Mouse (Mus musculus): ENCODE results near the gene Cytl1. TPM values are rescaled to one million over a fixed set of nuclear protein-coding genes. Genes with fewer than 3 reads are reported as not detected.

The Cytl1 gene
- polyA plus RNA-seq, 1 experiment from 2014 or later = not detected

DNA sequence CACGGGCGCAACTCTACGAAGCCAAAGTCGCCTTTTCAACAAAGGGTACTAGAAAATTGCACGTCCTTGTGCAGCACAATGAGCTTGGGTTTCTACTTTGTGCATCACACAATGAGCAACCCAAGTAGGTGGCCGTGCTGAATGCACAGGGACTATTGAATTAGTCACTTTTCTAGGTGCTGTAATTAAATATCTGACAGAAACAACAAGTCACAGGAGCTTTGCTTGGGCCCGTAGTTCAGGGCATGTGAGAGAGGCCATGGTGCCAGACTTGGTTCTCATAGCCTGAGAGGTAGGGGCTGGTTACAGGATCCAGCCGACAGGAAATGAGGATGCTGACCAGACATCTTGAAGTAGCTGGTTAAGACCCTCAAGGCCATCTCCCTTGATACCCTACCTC lies 30.5 kb downstream of the Cytl1 start:
- no peak for TF ChIP-seq CTCF (IDR thresholded peaks at IDR 0.05; ENCODE audit: low read depth)
- no peak overlapping the region for H3K27ac ChIP-seq (ENCODE audit: low read depth, low read length)
- no peak for ATAC-seq

DNA sequence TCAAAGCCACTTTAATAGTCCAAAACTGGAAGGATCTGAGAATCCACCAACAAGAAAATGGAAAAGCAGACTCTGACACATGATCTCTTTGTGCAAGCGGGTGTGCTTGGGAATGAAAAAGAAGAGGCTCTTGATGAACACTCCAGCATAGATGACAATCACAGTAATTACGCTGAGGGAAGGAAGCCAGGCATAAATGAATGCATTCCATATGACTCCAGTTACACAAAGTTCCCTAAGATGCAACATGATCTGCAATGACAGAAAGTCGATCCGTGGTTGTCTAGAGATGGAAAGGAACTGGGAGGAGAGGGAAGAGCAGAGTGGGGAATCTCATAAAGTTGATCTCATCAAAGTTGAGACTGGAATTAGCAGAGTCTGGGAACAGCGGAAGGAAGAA lies 31.9 kb downstream of the Cytl1 start:
- no peaks in the 10 kb centered on the region for H3K27me3 ChIP-seq (replicated peaks; ENCODE audit: control insufficient read depth, insufficient read depth, low read length)
- H3K9ac ChIP-seq (ENCODE audit: low read depth, low read length) = no peak overlapping the region
- no peak for TF ChIP-seq CTCF (IDR thresholded peaks at IDR 0.05; ENCODE audit: low read depth)
- WGBS = 76% methylated on average over 5 of the region's 5 CpGs
- no peak overlapping the region for H3K4me3 ChIP-seq (ENCODE audit: low read depth, low read length)
- no peak overlapping the region for H3K4me2 ChIP-seq (replicated peaks; ENCODE audit: low read depth)
- no peaks in the 10 kb centered on the region for H3K9me3 ChIP-seq (ENCODE audit: control insufficient read depth)
- ATAC-seq = no peak
- no peaks in the 10 kb centered on the region for H3K36me3 ChIP-seq (ENCODE audit: control insufficient read depth, insufficient read depth)
- no peaks in the 10 kb centered on the region for H3K4me1 ChIP-seq (replicated peaks; ENCODE audit: control insufficient read depth, insufficient read depth, low read length)
- H3K27ac ChIP-seq (ENCODE audit: low read depth, low read length) = no peak overlapping the region

More for the DNA sequence above, 30.5 kb downstream of the Cytl1 start:
- H3K36me3 ChIP-seq (ENCODE audit: control insufficient read depth, insufficient read depth) = no peaks in the 10 kb centered on the region
- 73% methylated on average over 8 of the region's 8 CpGs for WGBS
- H3K4me3 ChIP-seq (ENCODE audit: low read depth, low read length) = no peak overlapping the region
- H3K27me3 ChIP-seq (replicated peaks; ENCODE audit: control insufficient read depth, insufficient read depth, low read length) = no peaks in the 10 kb centered on the region
- H3K4me1 ChIP-seq (replicated peaks; ENCODE audit: control insufficient read depth, insufficient read depth, low read length) = no peaks in the 10 kb centered on the region
- no peaks in the 10 kb centered on the region for H3K9me3 ChIP-seq (ENCODE audit: control insufficient read depth)
- no peak overlapping the region for H3K4me2 ChIP-seq (replicated peaks; ENCODE audit: low read depth)
- H3K9ac ChIP-seq (ENCODE audit: low read depth, low read length) = no peak overlapping the region

DNA sequence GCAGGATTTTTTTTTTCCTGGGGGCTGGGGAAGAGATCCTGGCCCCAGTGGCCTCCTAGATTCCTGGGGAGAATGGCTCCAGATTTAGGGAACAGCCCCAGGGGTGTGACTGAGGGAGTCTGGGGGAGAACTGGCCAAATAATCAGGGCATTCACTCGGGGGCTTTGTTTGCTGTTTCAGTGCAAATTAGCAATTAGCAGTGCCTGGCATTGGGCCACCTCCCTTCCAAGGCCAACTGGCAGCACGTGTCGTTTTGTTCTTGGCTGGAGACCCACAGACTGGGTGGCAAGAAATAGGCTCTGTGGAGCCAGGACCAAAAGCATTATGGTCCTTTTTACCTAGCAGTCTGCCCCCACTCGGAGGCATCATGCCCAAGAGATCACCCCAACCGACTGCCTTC lies 33.7 kb downstream of the Cytl1 start:
- no peak for TF ChIP-seq CTCF (IDR thresholded peaks at IDR 0.05; ENCODE audit: low read depth)
- Histone ChIP-seq H3K4me2 (replicated peaks; ENCODE audit: low read depth) (no peak overlapping the region), H3K9me3 (ENCODE audit: control insufficient read depth) (no peaks in the 10 kb centered on the region), H3K4me3 (ENCODE audit: low read depth, low read length) (no peak overlapping the region), H3K36me3 (ENCODE audit: control insufficient read depth, insufficient read depth) (no peaks in the 10 kb centered on the region), H3K27me3 (replicated peaks; ENCODE audit: control insufficient read depth, insufficient read depth, low read length) (no peaks in the 10 kb centered on the region), H3K9ac (ENCODE audit: low read depth, low read length) (no peak overlapping the region), H3K4me1 (replicated peaks; ENCODE audit: control insufficient read depth, insufficient read depth, low read length) (no peaks in the 10 kb centered on the region), H3K27ac (ENCODE audit: low read depth, low read length) (no peak overlapping the region)
- no peak for ATAC-seq
- 12% methylated on average over 5 of the region's 5 CpGs for WGBS

DNA sequence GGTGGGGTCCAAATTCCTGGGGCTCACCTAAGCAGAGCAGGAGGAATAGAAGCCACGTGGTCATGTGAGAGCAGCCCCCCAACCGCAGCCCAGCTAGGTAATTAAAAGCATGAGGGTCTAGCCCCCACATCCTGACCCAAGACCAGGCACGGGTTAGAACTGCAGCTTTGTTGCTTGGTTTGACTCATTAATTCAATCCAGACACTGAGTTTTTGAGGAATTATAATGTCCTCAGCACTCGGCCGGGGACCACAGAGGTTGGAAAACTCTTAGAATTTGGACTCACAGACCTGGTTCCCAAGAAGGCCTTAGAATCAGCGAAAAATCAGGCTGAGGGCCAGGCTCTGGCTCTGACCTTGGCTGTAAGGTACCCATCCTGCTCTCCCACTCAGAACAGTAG lies 35.6 kb downstream of the Cytl1 start:
- ATAC-seq = no peak
- Histone ChIP-seq H3K36me3 (ENCODE audit: control insufficient read depth, insufficient read depth) (no peaks in the 10 kb centered on the region), H3K4me2 (replicated peaks; ENCODE audit: low read depth) (no peak overlapping the region), H3K4me1 (replicated peaks; ENCODE audit: control insufficient read depth, insufficient read depth, low read length) (no peaks in the 10 kb centered on the region), H3K27ac (ENCODE audit: low read depth, low read length) (no peak overlapping the region), H3K4me3 (ENCODE audit: low read depth, low read length) (no peak overlapping the region), H3K27me3 (replicated peaks; ENCODE audit: control insufficient read depth, insufficient read depth, low read length) (no peaks in the 10 kb centered on the region), H3K9me3 (ENCODE audit: control insufficient read depth) (no peaks in the 10 kb centered on the region), H3K9ac (ENCODE audit: low read depth, low read length) (no peak overlapping the region)
- TF ChIP-seq CTCF (IDR thresholded peaks at IDR 0.05; ENCODE audit: low read depth) = no peak
- 78% methylated on average over 6 of the region's 6 CpGs for WGBS

DNA sequence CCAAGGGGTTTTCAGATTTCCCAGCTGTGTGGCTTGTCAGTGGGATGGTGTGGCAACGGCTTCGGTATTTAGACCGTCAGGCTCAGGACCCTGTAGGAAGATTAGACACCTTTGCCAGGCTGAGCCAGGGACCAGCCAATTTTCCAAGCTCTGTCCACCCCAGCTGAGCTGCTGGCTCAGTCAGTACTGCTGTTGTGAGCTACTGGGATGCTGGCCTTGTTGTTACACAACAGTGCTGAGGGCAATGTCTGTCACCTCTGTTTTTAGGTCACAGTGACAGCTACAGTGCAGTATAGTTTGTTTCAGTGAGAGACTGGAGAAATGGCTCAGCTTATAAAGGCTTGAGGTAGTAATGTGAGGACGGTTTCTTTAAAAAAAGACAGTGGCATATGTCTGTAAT lies 38.7 kb downstream of the Cytl1 start:
- no peak overlapping the region for H3K27ac ChIP-seq (ENCODE audit: low read depth, low read length)
- H3K4me3 ChIP-seq (ENCODE audit: low read depth, low read length) = no peak overlapping the region
- no peak for TF ChIP-seq CTCF (IDR thresholded peaks at IDR 0.05; ENCODE audit: low read depth)
- no peaks in the 10 kb centered on the region for H3K27me3 ChIP-seq (replicated peaks; ENCODE audit: control insufficient read depth, insufficient read depth, low read length)
- 65% methylated on average over 4 of the region's 4 CpGs for WGBS
- no peaks in the 10 kb centered on the region for H3K36me3 ChIP-seq (ENCODE audit: control insufficient read depth, insufficient read depth)
- no peaks in the 10 kb centered on the region for H3K4me1 ChIP-seq (replicated peaks; ENCODE audit: control insufficient read depth, insufficient read depth, low read length)
- H3K9ac ChIP-seq (ENCODE audit: low read depth, low read length) = no peak overlapping the region
- H3K9me3 ChIP-seq (ENCODE audit: control insufficient read depth) = no peaks in the 10 kb centered on the region
- ATAC-seq = no peak
- no peak overlapping the region for H3K4me2 ChIP-seq (replicated peaks; ENCODE audit: low read depth)

DNA sequence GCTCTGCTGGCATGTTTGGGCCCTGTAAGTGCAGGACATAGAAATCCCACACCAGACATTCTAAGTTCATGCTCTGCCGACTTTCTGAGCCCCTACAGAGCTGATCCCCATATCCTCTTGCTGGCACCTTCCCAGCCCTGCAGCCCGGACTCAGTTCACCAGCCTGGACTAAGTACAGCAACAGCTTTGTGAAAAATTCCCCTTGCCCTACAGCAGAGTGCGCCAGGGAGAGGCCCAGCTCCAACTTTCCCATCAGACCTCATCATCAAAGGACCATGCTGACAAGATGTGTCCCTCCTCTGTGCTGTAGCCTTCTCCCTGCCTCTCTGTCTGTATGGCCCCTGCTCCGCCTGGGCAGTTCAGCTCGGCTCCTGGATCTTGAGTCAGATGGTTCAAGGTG lies 40.4 kb downstream of the Cytl1 start:
- no peaks in the 10 kb centered on the region for H3K36me3 ChIP-seq (ENCODE audit: control insufficient read depth, insufficient read depth)
- H3K27me3 ChIP-seq (replicated peaks; ENCODE audit: control insufficient read depth, insufficient read depth, low read length) = no peaks in the 10 kb centered on the region
- no peak overlapping the region for H3K4me2 ChIP-seq (replicated peaks; ENCODE audit: low read depth)
- TF ChIP-seq CTCF (IDR thresholded peaks at IDR 0.05; ENCODE audit: low read depth) = peak; percentile 43; the same call in 1 of the 2 replicates
- H3K9ac ChIP-seq (ENCODE audit: low read depth, low read length) = no peak overlapping the region
- no peak for ATAC-seq
- no peak overlapping the region for H3K27ac ChIP-seq (ENCODE audit: low read depth, low read length)
- no peaks in the 10 kb centered on the region for H3K4me1 ChIP-seq (replicated peaks; ENCODE audit: control insufficient read depth, insufficient read depth, low read length)
- no peaks in the 10 kb centered on the region for H3K9me3 ChIP-seq (ENCODE audit: control insufficient read depth)
- WGBS = 51% methylated on average over 5 of the region's 5 CpGs
- H3K4me3 ChIP-seq (ENCODE audit: low read depth, low read length) = no peak overlapping the region

DNA sequence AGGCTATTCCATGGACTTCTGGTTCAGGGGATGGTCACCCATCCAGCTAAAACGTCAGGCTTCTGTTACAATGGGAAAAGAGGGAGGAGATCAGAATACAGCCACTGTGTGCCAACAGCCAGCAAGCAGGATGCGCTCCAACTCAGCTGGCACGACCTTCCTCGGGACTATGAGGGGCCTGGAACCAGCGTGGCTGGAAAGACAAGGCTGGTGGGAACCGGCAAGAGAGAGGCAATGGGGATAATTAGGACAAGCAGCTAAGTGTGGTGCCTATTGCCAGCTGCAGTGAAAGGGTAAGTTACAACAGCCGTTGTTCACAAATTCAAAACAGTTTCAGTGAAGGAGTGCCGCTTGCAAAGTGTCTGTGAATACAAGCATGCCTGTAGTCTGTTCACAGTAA lies 48.0 kb downstream of the Cytl1 start:
- no peaks in the 10 kb centered on the region for H3K27me3 ChIP-seq (replicated peaks; ENCODE audit: control insufficient read depth, insufficient read depth, low read length)
- H3K4me2 ChIP-seq (replicated peaks; ENCODE audit: low read depth) = no peak overlapping the region
- 69% methylated on average over 8 of the region's 8 CpGs for WGBS
- no peak overlapping the region for H3K27ac ChIP-seq (ENCODE audit: low read depth, low read length)
- TF ChIP-seq CTCF (IDR thresholded peaks at IDR 0.05; ENCODE audit: low read depth) = no peak
- ATAC-seq = no peak
- no peaks in the 10 kb centered on the region for H3K9me3 ChIP-seq (ENCODE audit: control insufficient read depth)
- no peaks in the 10 kb centered on the region for H3K36me3 ChIP-seq (ENCODE audit: control insufficient read depth, insufficient read depth)
- H3K4me3 ChIP-seq (ENCODE audit: low read depth, low read length) = no peak overlapping the region
- no peak overlapping the region for H3K9ac ChIP-seq (ENCODE audit: low read depth, low read length)
- no peaks in the 10 kb centered on the region for H3K4me1 ChIP-seq (replicated peaks; ENCODE audit: control insufficient read depth, insufficient read depth, low read length)

Data from intestine, postnatal 0 days (tissue).